Mouse (Mus musculus) CH12.LX (cell line): ENCODE measurements at regions not wholly inside any gene's neighbourhood (a gene's known extent, or its start where the extent isn't known, plus 50 kb on each side); places are given as distances from the start of the nearest gene placed in this dataset.

Experiments
- DNase-seq: peaks from one replicate; pipeline ENCODE4 v3.0.0-alpha.2; 2013; ENCODE audit errors: extremely low read depth
- H3K27ac ChIP-seq: 2 replicates; pipeline ENCODE4 v1.5.1; 2012; ENCODE audit warnings: low read depth, mild to moderate bottlenecking, control low read depth, moderate library complexity; ENCODE audit not compliant: insufficient read depth
- H3K27me3 ChIP-seq: replicated peaks from 2 replicates; pipeline ENCODE3; 2012; ENCODE audit warnings: inconsistent platforms
- H3K36me3 ChIP-seq, 2 experiments: replicated peaks in 1 of 2; 2 replicates each; pipeline versions ENCODE3 to v1.6.1; 2012; ENCODE audit warnings: inconsistent platforms in 1 of 2, low read length in 1 of 2, mild to moderate bottlenecking in 1 of 2, mixed read lengths in 1 of 2, moderate library complexity in 1 of 2; ENCODE audit not compliant: control insufficient read depth in 1 of 2, insufficient read depth in 1 of 2
- H3K4me1 ChIP-seq, 2 experiments: 2 replicates each; pipeline ENCODE4 v1.6.1; 2012; ENCODE audit warnings: inconsistent platforms in 1 of 2, moderate library complexity in 1 of 2; ENCODE audit not compliant: insufficient read depth in 2 of 2, control insufficient read depth in 1 of 2
- H3K4me2 ChIP-seq: 2 replicates; pipeline ENCODE4 v1.6.1; 2012; ENCODE audit warnings: low read depth, mild to moderate bottlenecking, control low read depth; ENCODE audit not compliant: poor library complexity, insufficient read depth, severe bottlenecking
- H3K4me3 ChIP-seq, 3 experiments: fragments of 150-350 bp in 1 of 3; sonication (generic) in 1 of 3; replicated peaks in 1 of 3; 2 replicates each; pipeline versions ENCODE3 to v1.5.1; 2011 to 2012; ENCODE audit warnings: low read depth in 2 of 3, low read length in 2 of 3, mild to moderate bottlenecking in 2 of 3, moderate library complexity in 2 of 3, control low read depth in 1 of 3, improper control_type of control experiment in 1 of 3, inconsistent platforms in 1 of 3, mixed read lengths in 1 of 3; ENCODE audit not compliant: poor library complexity in 1 of 3
- H3K79me2 ChIP-seq: replicated peaks from 2 replicates; pipeline ENCODE4 v1.6.1; 2012; ENCODE audit warnings: mild to moderate bottlenecking, moderate library complexity; ENCODE audit not compliant: control insufficient read depth, poor library complexity, insufficient read depth, severe bottlenecking; ENCODE audit errors: extremely low read depth
- H3K9ac ChIP-seq: 2 replicates; pipeline ENCODE4 v1.6.1; 2012; ENCODE audit warnings: low read depth, mild to moderate bottlenecking, control low read depth, moderate library complexity; ENCODE audit not compliant: insufficient read depth
- H3K9me3 ChIP-seq: replicated peaks from 2 replicates; pipeline ENCODE3; 2012; ENCODE audit warnings: low read length, inconsistent platforms, mixed read lengths
- BHLHE40 ChIP-seq: IDR thresholded peaks from 2 replicates; pipeline ENCODE4 v1.6.1; 2011; ENCODE audit warnings: mild to moderate bottlenecking, low read depth, low read length, improper control_type of control experiment
- CHD2 ChIP-seq: IDR thresholded peaks from 2 replicates; pipeline ENCODE4 v1.6.1; 2011; ENCODE audit warnings: low read length, improper control_type of control experiment
- CTCF ChIP-seq, 2 experiments: IDR thresholded peaks in 1 of 2; conservative IDR thresholded peaks in 1 of 2; 2 replicates each; pipeline ENCODE4 v1.5.1; 2011 to 2012; ENCODE audit warnings: low read depth in 2 of 2, low read length in 2 of 2, improper control_type of control experiment in 1 of 2, inconsistent platforms in 1 of 2, mild to moderate bottlenecking in 1 of 2, moderate library complexity in 1 of 2
- E2F4 ChIP-seq: IDR thresholded peaks from 2 replicates; pipeline ENCODE4 v1.6.1; 2011; ENCODE audit warnings: low read depth, low read length, improper control_type of control experiment; ENCODE audit not compliant: insufficient replicate concordance
- ELF1 ChIP-seq: IDR thresholded peaks from 2 replicates; pipeline ENCODE4 v1.6.1; 2014; ENCODE audit warnings: low read depth, mild to moderate bottlenecking, inconsistent platforms, low read length, improper control_type of control experiment
- ETS1 ChIP-seq: conservative IDR thresholded peaks from 2 replicates; pipeline ENCODE4 v1.6.1; 2012; ENCODE audit warnings: low read depth, mild to moderate bottlenecking, inconsistent platforms, low read length, improper control_type of control experiment, moderate library complexity
- HCFC1 ChIP-seq: IDR thresholded peaks from 2 replicates; pipeline ENCODE4 v1.6.1; 2012; ENCODE audit warnings: low read depth, mild to moderate bottlenecking, inconsistent platforms, low read length, improper control_type of control experiment
- IRF4 ChIP-seq: IDR thresholded peaks from 2 replicates; pipeline ENCODE4 v1.6.1; 2014; ENCODE audit warnings: low read depth, mild to moderate bottlenecking, inconsistent platforms, low read length, improper control_type of control experiment
- KAT2A ChIP-seq: IDR thresholded peaks from 2 replicates; pipeline ENCODE4 v1.6.1; 2012; ENCODE audit warnings: low read length, improper control_type of control experiment, inconsistent platforms; ENCODE audit not compliant: insufficient replicate concordance
- MAFK ChIP-seq: IDR thresholded peaks from 2 replicates; pipeline ENCODE4 v1.6.1; 2011; ENCODE audit warnings: low read length, improper control_type of control experiment; ENCODE audit not compliant: insufficient replicate concordance
- PAX5 ChIP-seq: IDR thresholded peaks from 2 replicates; pipeline ENCODE4 v1.6.1; 2012; ENCODE audit warnings: low read length, inconsistent platforms, mixed read lengths
- RAD21 ChIP-seq: IDR thresholded peaks from 2 replicates; pipeline ENCODE4 v1.6.1; 2011; ENCODE audit warnings: low read depth, mild to moderate bottlenecking, low read length, improper control_type of control experiment, moderate library complexity
- SMC3 ChIP-seq: IDR thresholded peaks from 2 replicates; pipeline ENCODE4 v1.6.1; 2011; ENCODE audit warnings: low read depth, low read length, improper control_type of control experiment
- TBP ChIP-seq: conservative IDR thresholded peaks from 2 replicates; pipeline ENCODE4 v1.6.1; 2011; ENCODE audit warnings: low read depth, low read length, improper control_type of control experiment
- UBTF ChIP-seq: IDR thresholded peaks from 2 replicates; pipeline ENCODE4 v1.6.1; 2012; ENCODE audit warnings: low read depth, mild to moderate bottlenecking, inconsistent platforms, low read length, improper control_type of control experiment, moderate library complexity
- USF1 ChIP-seq: IDR thresholded peaks from 2 replicates; pipeline ENCODE4 v1.6.1; 2014; ENCODE audit warnings: low read depth, mild to moderate bottlenecking, inconsistent platforms, low read length, improper control_type of control experiment
- USF2 ChIP-seq: conservative IDR thresholded peaks from 2 replicates; pipeline ENCODE4 v1.6.1; 2011; ENCODE audit warnings: low read depth, low read length, improper control_type of control experiment
- ZC3H11A ChIP-seq: IDR thresholded peaks from 2 replicates; pipeline ENCODE4 v1.6.1; 2012; ENCODE audit warnings: low read depth, mild to moderate bottlenecking, inconsistent platforms, low read length, improper control_type of control experiment
- ZKSCAN1 ChIP-seq: IDR thresholded peaks from 2 replicates; pipeline ENCODE4 v1.6.1; 2012; ENCODE audit warnings: low read depth, inconsistent platforms, low read length, improper control_type of control experiment, borderline replicate concordance
- ZMIZ1 ChIP-seq: IDR thresholded peaks from 2 replicates; pipeline ENCODE4 v1.6.1; 2012; ENCODE audit warnings: low read depth, mild to moderate bottlenecking, inconsistent platforms, low read length, improper control_type of control experiment
- dilution Hi-C: fragments of 300-500 bp; cut with MboI; formaldehyde crosslinking; loops from 2 replicates; pipeline ENCODE4 v1.14.3; 2020; ENCODE audit warnings: low sequenced_read_pairs; ENCODE audit not compliant: extremely low pct_unique_long_range_greater_than_20kb, extremely low pct_ligation_motif_present
- in situ Hi-C: fragments of 300-500 bp; cut with MboI; formaldehyde crosslinking; loops from 3 replicates; pipeline ENCODE4 v1.14.3; 2019; ENCODE audit warnings: low sequenced_read_pairs, low pct_ligation_motif_present, low pct_unique_long_range_greater_than_20kb, mixed read lengths

GRCm38 (mm10) chr17:13566680-13567079, 193.7 kb upstream of the Afdn start:
- Histone ChIP-seq H3K4me2 (no peak overlapping the region), H3K27me3 (no peaks in the 10 kb centered on the region), H3K9ac (no peak overlapping the region), H3K9me3 (no peaks in the 10 kb centered on the region), H3K36me3 (no peaks in the 10 kb centered on the region), H3K79me2 (no peaks in the 10 kb centered on the region), H3K4me1 (peaks cover 9 to 21% of the 10 kb centered on the region in 2 experiments), H3K4me3 (no peak overlapping the region), H3K27ac (no peak overlapping the region)
- dilution Hi-C loops: no loop called here
- no peak for TF ChIP-seq ELF1
- TF ChIP-seq IRF4: no peak
- TF ChIP-seq E2F4: no peak
- TF ChIP-seq TBP: no peak
- TF ChIP-seq KAT2A: no peak
- TF ChIP-seq USF1: no peak
- no peak for TF ChIP-seq CTCF (conservative IDR thresholded peaks at IDR 0.05 in 1 of 2, IDR thresholded peaks at IDR 0.05 in 1 of 2; ENCODE audit: low read depth in 2 of 2, low read length in 2 of 2)
- no peak for TF ChIP-seq HCFC1
- TF ChIP-seq ETS1: no peak
- no peak for TF ChIP-seq ZMIZ1
- TF ChIP-seq PAX5: no peak
- TF ChIP-seq BHLHE40: no peak
- TF ChIP-seq MAFK: no peak
- no peak for TF ChIP-seq ZC3H11A
- TF ChIP-seq ZKSCAN1: no peak
- no peak for TF ChIP-seq UBTF
- TF ChIP-seq CHD2: no peak
- TF ChIP-seq USF2: no peak
- DNase-seq: no peak
- in situ Hi-C loops: no loop called here

- no peak for DNase-seq
- TF ChIP-seq RAD21 (no peak), E2F4 (no peak), SMC3 (no peak), CHD2 (no peak), ELF1 (no peak), PAX5 (no peak)
- no peak overlapping the region for H3K9ac ChIP-seq
- dilution Hi-C loops (no loop called here), in situ Hi-C loops (no loop called here)
- no peaks in the 10 kb centered on the region for H3K36me3 ChIP-seq
- H3K4me1 ChIP-seq: peaks cover 12 to 24% of the 10 kb centered on the region in 2 experiments
- H3K79me2 ChIP-seq: no peaks in the 10 kb centered on the region
- no peaks in the 10 kb centered on the region for H3K27me3 ChIP-seq
- no peaks in the 10 kb centered on the region for H3K9me3 ChIP-seq
- H3K27ac ChIP-seq: no peak overlapping the region
- no peak overlapping the region for H3K4me3 ChIP-seq
- no peak overlapping the region for H3K4me2 ChIP-seq
Measured at GRCm38 (mm10) chr17:13567183-13567582, 193.2 kb upstream of the Afdn start.
